Mouse (Mus musculus) urinary bladder, adult 18-20 months (tissue): Measurements from ENCODE around the gene Ccdc12.
A peak's percentile ranks its signal among the peaks of the same experiment; 100 is the strongest.

Experiments used
- DNase-seq, 2 experiments: peaks; one replicate each; pipeline ENCODE4 v3.0.0; 2022; ENCODE audit warnings: low spot score in 2 of 2, mixed read lengths in 2 of 2

Gene Ccdc12

DNA sequence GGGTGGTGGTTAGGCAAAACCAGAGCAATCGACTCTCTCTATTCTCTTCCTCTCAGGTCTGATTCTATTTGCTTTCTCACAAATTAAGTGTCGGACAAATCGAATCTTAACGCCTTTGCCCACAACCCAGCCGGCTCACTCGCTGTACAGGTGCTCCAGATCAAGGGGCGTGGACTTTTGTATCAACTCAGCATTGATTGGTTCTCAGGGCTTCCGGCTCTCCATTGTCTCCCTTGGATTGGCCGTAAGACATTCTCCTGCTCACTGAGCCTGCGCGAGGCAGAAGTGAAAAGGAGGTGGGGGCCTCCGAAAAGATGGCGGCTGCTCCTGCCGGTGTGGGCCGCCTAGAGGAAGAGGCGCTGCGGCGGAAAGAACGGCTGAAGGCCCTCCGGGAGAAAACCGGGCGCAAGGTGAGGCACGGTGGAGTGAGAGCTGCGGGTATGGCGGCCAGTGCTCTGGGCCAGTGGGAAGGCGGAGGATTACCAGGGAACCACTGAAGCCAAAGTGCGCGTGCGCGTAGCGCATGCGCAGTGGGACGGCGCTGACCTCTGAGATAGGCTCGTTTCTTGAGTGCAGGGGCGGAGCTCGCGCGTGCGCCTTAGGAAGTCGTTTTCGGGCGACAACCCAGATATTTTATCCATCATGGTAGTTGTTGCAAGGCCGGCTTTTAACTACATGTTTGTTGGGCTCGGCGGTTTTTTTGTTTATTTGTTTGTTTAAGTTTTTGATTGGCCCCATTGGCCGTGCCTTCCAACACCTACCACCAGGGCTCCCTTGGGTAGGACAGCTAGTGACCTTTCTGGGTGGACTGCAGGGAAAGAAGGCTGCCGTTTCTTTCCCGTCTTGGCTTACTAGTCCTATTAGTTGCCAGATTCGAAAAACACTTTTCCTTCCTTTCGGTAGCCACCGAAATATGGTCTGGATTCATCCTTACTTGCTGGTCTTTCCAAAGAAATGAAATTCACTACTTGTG lies at the start of gene Ccdc12:
Gene Ccdc12 (plus strand): TSS at position 255 of the 973 bp plus-strand sequence.
- DNase-seq, result peak; percentile 91 to 92

DNA sequence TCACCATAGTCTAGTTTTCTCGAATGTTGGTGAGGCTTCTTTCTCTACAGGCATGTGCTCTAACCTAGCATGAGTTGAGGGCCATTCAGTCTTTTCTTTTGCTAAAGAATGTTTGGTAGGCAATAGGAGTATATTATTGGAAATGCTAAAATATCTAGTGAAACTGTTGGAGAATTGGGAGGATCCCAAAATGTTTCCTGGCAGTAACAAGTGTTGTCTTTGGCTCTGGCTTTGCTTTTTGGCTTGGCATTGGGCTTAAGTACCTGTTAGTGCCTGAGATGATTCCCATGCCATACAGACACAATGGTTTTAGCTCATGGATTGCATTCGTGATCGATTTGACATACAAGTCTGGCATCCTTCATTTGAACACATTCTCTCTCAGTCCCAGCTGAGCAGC lies 44.8 kb upstream of the Ccdc12 start:
- no peak for DNase-seq

DNA sequence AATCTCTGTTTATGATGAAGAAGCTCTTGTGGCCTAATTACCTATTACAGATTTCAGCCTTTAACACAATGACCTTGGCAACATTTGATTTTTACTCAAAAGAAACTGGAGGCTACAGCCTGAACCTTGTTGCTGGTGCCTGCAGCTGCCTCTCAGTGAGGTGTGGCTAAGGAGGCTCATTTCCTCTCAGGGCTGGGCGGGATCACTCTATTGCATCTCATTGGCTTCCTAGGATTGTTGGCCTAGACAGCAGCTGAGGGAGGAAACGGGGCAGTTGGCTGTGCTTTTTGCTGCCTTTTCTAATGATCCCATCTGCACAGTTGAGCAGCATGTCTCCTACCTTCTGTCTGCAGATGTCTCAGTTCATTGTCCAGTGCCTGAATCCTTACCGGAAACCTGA lies 39.2 kb upstream of the Ccdc12 start:
- DNase-seq, result no peak

DNA sequence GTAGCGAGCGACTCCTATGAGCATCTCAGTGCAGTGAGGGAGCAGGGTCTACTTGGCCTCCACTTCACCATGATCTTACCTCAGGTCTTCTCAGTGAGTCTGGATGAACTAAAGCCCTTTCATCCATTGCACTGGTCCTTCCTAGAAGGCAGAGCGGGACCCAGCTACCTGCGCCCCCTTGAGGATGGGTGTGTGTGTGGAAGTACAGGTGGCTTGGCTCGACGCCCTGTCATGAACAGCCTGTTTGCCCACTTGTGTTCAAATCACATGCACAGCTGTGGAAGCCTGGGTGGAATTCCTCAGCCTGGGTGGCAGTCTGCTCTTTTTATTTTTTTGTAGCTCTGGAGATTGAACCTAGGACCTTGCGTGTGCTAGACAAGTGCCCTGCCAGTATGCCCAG lies 36.1 kb upstream of the Ccdc12 start:
- no peak for DNase-seq

DNA sequence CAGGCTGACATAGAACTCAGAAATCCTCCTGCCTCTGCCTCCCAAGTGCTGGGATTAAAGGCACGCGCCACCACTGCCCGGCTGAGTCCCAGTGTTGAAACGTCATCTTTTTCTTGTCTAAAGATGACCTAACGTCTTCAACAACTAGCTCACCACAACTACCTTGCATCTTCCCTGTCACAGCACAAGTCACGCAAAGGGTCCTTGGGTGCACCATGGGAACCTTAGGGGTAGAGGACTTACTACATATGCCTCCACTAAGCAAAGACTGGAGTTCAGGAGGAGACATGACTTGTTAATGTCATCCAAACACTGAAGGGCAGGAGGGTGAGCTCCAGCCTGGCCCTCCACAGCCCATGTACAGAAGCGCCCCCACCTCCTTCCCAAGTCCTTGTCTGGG lies 35.6 kb upstream of the Ccdc12 start:
- no peak for DNase-seq

DNA sequence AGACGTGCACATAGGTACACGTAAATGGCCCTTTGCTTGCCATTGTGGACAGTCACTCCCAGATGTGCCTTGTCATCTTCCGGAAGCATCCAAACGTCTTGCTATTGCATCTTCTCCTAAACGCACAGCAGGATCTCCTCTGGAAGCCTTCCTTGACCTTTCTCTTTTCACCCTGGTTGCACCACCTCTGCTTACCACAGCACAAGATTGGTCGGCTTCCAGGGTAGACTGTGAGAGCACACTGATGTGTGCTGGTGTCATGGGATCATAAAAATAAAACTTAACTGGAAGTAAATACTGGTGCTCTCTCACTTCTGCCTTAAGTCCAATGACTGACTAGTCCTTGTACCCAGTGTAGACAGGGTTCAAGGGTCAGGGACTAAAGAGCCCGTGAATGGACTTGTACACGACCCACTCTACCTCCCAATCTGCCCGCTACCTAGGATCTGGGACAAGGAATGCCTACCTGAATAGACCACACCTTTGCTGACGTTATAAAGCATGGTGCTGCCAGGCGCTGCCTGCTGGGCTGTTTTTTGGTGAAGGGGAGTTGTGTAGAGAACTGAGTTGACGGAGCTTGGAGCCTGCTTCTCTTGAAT lies 33.6 kb upstream of the Ccdc12 start:
- no peak for DNase-seq

DNA sequence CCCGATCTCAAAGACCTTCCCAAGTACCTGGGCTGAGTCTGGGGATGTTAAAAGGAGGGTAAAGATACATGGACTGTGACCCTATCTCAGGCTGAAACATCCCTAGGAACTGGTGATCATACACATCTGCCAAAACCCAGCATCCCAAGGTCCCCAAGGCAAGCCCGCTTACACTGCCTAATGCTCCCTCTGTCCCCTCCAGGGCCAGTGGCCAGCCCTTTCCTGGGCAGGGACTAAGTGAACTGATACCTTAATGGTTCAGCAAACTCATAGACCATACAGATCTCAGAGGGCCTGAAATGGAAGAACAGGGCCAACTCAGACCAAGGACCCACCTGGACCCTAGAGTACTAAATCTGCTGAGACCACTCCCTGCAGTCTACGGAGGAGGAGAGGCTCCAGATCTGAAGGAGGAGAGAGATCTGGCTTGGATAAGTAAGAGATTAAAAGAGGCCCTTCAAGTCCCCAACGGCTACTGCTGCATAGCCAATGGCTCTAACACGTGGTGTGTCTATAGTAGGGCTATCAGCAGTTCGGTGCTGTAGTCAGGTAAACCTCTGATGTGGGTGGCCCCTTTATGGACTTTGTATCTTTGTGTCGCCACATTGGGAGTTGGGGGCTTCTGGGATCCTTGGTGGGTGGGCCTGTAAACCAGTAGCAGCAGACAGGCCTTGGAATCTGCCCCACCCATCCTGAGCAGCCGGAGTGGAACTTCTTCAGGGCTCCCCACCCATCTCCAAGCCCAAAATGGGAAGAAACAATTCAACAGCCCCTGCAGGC lies 32.7 kb upstream of the Ccdc12 start:
- no peak for DNase-seq

DNA sequence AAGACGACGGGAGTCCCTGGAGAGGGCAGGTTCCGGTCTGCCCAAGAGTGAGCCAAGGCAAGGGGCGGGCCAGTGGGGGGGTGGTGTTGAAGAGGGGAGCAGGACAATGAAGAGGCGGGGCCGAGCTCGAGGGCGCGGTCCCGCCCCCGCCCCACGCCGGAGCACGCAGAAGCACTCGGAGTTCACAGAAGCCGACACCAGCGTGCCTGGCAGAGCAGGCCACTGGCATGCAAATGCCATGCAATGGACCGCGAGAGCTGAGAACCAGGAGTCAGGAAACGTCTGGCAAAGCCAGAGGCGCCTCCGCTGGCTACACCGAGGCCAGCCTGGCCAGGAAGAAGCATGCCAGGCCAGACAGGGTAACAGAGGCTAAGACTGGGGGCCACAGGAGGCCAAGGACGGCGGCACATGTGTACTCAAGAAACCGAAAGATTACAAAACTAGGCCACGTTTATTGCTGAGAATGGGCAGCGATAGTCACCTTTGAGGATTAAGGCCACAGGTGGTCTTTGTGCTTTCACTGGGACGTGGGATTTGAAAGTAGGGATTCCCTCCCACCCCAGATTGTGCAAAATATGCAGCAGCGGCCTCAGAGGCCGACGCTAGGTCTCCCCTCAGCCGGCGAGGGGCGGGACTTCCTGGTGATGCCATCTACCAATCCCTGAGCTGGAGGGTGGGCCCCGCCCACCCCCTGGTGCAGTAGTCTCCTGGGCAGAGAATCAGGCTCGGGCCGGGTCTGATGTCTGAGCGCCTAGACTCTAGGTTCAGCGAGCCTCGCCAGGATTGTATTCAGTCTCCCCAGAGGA lies 31.7 kb upstream of the Ccdc12 start, which contains the start of gene Nradd:
Gene Nradd (minus strand): TSS at position 92 of the 806 bp plus-strand sequence.
- DNase-seq, result peak; percentile 62 to 74

DNA sequence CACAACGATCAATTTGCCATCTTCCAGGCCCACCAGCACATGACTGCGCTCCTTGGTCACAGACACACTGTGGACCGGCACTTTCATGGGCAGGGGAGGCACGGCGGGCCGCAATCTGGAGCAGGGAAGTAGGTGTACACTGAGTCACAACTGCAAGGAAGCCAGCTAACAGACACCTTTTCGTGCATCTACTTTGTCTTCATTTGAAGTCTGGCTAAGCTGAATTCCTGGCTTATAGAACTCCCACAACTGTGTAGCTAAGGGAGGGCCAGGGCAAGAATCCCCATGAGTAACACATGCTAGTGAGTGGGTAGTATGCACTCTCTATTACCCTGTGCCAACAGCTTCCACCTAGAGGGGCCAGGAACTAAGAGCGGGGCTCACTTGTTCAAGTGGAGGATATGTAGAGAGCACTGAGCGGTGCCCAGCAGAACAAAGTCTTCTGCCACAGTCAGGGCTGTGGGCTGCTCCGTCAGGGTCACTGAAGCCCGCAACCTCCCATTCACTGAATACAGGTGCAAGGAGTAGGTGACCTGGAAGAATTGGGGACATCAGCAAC lies 30.9 kb upstream of the Ccdc12 start:
- DNase-seq, result no peak

DNA sequence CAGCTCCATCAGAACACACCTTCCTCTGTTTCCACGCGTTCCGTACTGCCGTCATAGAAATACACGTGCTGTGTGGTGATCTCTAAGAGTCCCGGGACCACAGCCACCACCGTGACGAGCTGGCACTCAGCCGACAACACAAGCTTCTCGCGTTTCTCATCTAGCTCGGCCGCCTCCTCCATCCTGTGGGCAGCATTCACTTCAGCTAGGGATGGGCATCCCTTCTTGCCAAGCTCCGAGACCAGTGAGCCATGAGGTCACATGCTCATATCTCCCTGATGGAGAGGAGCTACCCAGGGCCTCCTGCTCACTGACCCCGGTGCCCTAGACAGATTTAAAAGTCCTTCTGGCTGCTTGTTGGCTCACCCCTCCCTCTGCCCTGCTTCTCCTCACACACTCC lies 26.1 kb upstream of the Ccdc12 start:
- DNase-seq, result no peak

DNA sequence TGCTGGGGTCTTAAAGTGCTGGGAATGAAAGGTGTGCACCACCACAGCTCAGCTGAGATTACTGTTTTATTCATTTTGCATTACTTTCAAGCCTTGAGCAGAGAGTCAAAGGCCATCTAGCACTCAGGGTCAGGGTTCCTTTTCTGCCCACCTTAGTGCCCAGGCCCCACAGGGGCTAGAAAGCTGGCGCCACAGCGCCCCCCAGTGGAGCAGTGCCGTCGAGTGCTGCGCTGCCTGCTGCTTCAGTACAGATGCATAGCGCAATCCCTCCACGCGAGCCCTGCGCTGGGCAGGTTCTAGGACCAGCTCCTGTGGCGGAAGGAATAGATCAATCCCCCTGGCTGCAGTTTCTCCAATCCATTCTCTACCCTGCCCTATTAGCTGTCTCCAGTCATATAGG lies 25.1 kb upstream of the Ccdc12 start:
- DNase-seq, result no peak

DNA sequence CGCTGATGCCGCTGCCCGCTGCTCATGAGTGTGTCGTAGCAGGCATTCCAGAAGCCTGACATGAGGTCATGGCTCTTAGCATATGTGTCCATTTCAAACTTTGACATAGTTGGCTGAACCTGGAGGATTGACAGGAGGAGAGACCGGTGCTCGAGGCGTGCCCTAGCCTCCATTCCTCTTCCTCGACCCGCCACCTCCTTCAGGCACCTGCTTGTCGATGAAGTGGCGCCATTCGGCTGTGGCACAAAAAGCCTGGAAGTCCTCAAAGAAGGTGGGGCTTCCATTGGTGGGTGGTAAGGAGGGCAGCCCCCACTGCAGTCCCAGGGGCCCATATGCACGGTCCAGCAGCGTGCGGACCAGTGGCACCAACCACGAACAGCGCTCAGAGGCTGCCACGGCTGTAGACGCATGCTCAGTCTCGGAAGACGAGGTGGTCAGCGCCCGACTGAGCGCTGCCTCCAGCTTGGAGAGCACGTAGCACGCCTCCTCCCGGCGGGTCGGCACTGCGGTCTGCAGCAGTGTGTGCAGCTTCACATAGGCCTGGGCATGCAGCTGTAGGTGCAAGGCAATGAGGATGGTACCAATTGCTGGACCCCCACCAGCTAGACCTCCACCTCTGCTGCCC lies 24.5 kb upstream of the Ccdc12 start:
- no peak for DNase-seq

DNA sequence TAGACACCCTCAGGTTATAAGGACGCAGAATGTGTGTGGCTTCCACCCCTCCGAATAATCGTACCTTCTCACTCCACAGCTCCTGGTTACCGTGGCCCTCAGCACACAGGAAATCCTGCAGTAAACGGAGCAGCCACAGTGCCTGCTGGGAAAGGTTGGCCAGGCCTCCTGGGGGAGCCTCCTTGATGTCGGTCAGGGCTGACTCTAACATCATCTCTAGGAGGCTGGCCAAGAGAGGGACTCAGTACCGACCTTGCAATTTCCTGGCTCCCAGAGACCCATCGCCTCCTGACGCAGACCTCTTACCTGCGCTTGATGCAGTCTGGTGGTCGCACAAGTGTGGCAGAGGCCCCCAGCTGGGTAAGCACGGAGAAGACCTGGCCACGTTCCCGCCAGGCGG lies 23.6 kb upstream of the Ccdc12 start:
- no peak for DNase-seq

DNA sequence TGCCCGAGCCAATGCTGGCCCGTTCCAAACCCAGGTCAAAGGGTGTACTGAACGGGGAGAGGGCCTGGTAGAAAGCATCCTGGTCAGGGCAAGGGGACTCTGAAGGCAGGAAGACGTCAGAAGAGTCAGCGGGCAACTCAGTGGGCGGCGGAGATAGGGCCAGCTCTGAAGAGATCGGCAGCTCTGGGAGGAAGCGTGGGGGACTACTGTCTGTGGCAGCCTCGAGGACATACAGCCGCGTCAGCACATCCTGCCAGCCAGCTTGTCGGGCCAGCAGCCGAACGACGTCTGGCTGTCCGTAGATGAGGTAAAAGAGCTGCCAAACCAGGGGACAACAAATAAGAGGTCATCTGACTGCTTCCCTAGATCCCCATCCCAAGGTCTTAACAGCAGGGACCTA lies 22.4 kb upstream of the Ccdc12 start:
- DNase-seq, result no peak

DNA sequence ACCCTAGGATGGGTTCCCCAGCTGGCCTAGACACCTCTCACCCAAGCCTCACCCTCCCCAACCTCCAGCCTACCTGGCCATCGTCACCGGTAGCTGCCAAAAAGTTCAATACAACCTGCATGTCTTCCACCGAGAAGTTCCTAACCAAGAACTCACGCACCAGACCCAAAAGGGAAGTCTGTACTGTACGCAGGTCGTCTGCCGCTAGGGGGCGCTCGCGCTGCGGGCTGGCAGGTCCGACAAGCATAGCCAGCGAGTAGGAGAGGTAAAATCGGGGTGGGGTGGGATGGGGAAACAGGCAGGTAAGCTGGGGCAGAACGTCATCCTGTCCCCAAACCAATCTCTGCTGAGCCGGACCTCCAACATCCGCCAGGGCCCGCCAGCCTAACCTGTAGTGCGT lies 21.1 kb upstream of the Ccdc12 start:
- DNase-seq, result peak; percentile 73 to 85

DNA sequence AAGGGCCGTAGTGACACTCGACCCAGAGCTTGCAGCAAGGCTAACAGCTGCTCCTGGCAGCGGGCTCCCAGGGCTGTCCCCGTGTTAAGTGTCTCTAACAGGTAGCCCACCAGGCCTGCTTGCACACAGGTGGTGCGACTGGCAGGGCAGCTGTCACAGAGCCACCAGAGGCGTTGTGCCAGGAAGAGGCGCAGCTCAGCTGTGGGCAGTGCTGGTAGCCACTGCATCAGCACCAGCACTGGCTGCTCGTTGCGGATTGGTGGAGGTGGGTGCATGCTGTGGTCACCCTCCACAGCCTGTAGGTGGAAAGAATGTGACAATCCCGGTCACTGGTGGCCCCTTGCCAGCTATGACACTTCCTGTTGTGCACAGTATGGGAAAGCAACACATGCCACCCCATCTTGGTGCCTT lies 17.7 kb upstream of the Ccdc12 start:
- no peak for DNase-seq

DNA sequence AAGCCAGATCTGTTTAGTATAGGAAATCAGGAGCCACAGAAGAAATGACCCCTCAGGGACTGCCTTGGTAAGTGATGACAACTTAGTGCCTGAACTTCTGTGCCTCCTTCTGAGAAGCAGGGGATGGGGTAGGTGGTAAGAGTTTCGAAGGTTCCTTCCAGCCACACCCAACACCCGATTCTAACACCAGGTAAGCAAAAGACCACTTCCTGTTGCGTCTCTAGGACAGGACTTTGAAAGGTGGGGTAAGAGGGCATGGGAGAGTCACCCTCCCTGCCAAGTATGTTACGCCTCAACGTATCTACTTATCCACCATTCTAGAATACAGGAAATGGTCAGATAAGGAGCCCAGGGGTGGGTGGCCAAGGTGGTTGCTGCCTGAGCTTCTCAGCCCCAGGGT lies 15.3 kb upstream of the Ccdc12 start:
- no peak for DNase-seq

DNA sequence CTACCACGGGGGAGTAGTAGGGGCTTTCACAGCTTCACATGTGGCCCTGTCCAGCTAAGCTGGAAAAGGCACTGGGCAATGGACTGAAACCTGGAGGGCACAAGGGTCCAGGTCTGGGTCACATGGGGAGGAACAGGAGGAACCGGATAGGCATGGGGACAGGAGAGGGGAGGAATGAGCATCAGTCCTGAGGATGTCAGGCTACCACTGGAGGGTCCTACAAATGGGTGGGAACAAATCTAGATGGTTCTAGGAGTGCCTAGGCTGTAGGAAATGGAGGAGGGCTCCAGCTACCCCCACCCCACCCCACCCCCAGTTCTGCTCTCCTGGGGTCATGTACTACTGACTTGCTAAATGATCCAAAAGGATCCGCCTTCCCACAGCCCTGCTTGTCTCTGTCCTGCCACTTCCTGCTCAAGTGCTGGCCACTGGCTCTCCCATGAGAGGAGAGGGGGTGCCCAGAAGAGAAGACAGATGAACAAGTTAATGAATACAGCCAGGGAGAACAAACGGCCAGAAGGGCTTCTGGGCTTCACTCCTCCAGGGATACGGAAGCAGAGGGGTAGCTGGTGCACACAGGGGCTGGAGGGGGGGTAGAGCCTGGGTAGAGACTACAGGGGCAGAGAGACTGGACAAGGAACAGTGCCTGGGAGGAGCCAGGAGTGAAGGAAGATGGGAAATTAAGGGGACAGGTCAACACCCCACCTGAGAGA lies 13.3 kb upstream of the Ccdc12 start:
- no peak for DNase-seq

DNA sequence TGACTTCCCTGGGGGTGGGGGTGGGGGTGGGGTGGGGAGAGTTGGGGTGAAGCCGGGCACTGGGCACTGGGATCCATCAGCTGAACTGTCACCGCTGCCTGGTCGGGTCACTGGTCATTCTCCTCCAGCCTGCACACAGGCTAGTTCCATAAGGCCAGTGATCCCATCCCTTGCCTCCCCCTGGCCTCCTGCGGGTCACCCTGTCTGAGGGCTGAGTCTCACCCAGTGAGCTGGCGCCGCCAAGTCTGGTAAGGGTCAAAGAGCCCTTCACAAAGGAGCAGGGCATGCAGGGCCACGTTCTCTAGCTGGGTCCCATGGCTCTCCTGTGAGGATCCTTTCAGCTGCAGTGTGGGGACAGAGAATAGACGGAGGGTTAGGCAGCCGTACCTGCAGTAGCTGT lies 12.5 kb upstream of the Ccdc12 start:
- no peak for DNase-seq

DNA sequence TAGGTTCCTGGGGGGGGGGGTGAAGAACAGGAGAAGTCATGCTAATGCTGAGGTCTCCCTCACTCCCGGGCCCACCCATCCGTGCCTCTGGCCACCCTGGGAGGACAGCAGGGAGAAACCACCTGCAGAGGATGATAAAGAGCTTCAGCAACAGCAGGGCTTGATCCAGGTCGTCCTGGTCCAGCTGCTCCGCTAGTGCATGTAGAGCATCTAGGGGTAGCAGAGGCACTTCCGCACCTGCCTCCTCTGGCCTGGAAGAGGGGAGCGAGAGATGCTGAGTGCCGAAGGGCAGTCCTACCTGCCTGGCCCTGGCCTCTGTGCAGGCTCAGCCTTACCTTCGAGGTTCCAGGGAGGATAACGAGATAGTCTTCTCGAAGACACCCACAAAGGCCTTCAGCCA lies 12.0 kb upstream of the Ccdc12 start:
- DNase-seq, result no peak
